Mouse (Mus musculus): ENCODE measurements around the gene Pip5kl1.

The Pip5kl1 gene

GRCm38 (mm10) chr2:32617109-32617508, 42.5 kb downstream of the Pip5kl1 start:
- DNase-seq (ENCODE audit: low spot score): no peak

- DNase-seq (ENCODE audit: low spot score): no peak
Measured at GRCm38 (mm10) chr2:32617601-32618000, 43.0 kb downstream of the Pip5kl1 start.

GRCm38 (mm10) chr2:32618051-32618450, 43.5 kb downstream of the Pip5kl1 start:
- DNase-seq (ENCODE audit: low spot score): no peak

- DNase-seq (ENCODE audit: low spot score): no peak
Measured at GRCm38 (mm10) chr2:32620682-32621516, 46.3 kb downstream of the Pip5kl1 start.

GRCm38 (mm10) chr2:32621517-32621859, 46.9 kb downstream of the Pip5kl1 start, which contains the start of gene Ak1:
Ak1 (plus strand) TSS chr2:32621758.
- no peak for DNase-seq (ENCODE audit: low spot score)

- DNase-seq (ENCODE audit: low spot score): no peak
Measured at GRCm38 (mm10) chr2:32624111-32624748, 49.6 kb downstream of the Pip5kl1 start.

- DNase-seq (ENCODE audit: low spot score): no peak
Measured at GRCm38 (mm10) chr2:32625212-32625872, 50.7 kb downstream of the Pip5kl1 start.

- no peak for DNase-seq (ENCODE audit: low spot score)
Measured at GRCm38 (mm10) chr2:32625873-32626694, 51.5 kb downstream of the Pip5kl1 start.

GRCm38 (mm10) chr2:32627266-32628043, 52.9 kb downstream of the Pip5kl1 start:
- DNase-seq (ENCODE audit: low spot score): no peak

- DNase-seq (ENCODE audit: low spot score): no peak
Measured at GRCm38 (mm10) chr2:32628044-32628550, 53.5 kb downstream of the Pip5kl1 start.

- no peak for DNase-seq (ENCODE audit: low spot score)
Measured at GRCm38 (mm10) chr2:32628729-32629128, 54.1 kb downstream of the Pip5kl1 start.

GRCm38 (mm10) chr2:32629276-32629976, 54.8 kb downstream of the Pip5kl1 start:
- DNase-seq (ENCODE audit: low spot score): no peak

GRCm38 (mm10) chr2:32630036-32630435, 55.4 kb downstream of the Pip5kl1 start:
- no peak for DNase-seq (ENCODE audit: low spot score)

GRCm38 (mm10) chr2:32631046-32631445, 56.4 kb downstream of the Pip5kl1 start:
- no peak for DNase-seq (ENCODE audit: low spot score)

- DNase-seq (ENCODE audit: low spot score): peak; percentile 75
Measured at GRCm38 (mm10) chr2:32631737-32632394, 57.3 kb downstream of the Pip5kl1 start.
